Mouse (Mus musculus) midbrain, embryonic 13.5 days (tissue): ENCODE data around the gene Zbp1. TPM values are rescaled to one million over a fixed set of nuclear protein-coding genes. Genes with fewer than 3 reads are reported as not detected.
A peak's percentile ranks its signal among the peaks of the same experiment; 100 is the strongest.

Source experiments
- ATAC-seq: fragments of 200-750 bp; cut with Nextera tagmentation; 2 replicates; pipeline ENCODE4 v1.8.0; 2017; ENCODE audit warnings: mild to moderate bottlenecking, moderate TSS enrichment, moderate library complexity
- H3K27ac ChIP-seq: fragments of 300-500 bp; sonication (generic); 2 replicates; pipeline ENCODE4 v1.5.1; 2015; ENCODE audit warnings: inconsistent platforms, mild to moderate bottlenecking, moderate library complexity
- H3K27me3 ChIP-seq: fragments of 300-500 bp; sonication (generic); 2 replicates; pipeline ENCODE4 v1.6.1; 2015; ENCODE audit warnings: mild to moderate bottlenecking, inconsistent platforms
- H3K36me3 ChIP-seq: fragments of 300-500 bp; sonication (generic); 2 replicates; pipeline ENCODE4 v1.6.1; 2015; ENCODE audit warnings: mild to moderate bottlenecking, inconsistent platforms
- H3K4me1 ChIP-seq: fragments of 300-500 bp; sonication (generic); replicated peaks from 2 replicates; pipeline ENCODE4 v1.6.1; 2015; ENCODE audit warnings: inconsistent platforms
- H3K4me2 ChIP-seq: fragments of 300-500 bp; sonication (generic); replicated peaks from 2 replicates; pipeline ENCODE4 v1.6.1; 2015; ENCODE audit warnings: moderate library complexity, mild to moderate bottlenecking, inconsistent platforms
- H3K4me3 ChIP-seq: fragments of 300-500 bp; sonication (generic); replicated peaks from 2 replicates; pipeline ENCODE4 v1.5.1; 2015; ENCODE audit warnings: mild to moderate bottlenecking, inconsistent platforms
- H3K9ac ChIP-seq: fragments of 300-500 bp; sonication (generic); replicated peaks from 2 replicates; pipeline ENCODE4 v1.6.1; 2015; ENCODE audit warnings: mild to moderate bottlenecking, inconsistent platforms
- H3K9me3 ChIP-seq: fragments of 300-500 bp; sonication (generic); 2 replicates; pipeline ENCODE4 v1.6.1; 2016; ENCODE audit warnings: mild to moderate bottlenecking, inconsistent platforms
- WGBS: fragments of 180-500 bp; shearing (Covaris S2); methylation state at CpG from one replicate; pipeline ENCODE4 v1.1.7; 2015; 5-methylcytosine and 5-hydroxymethylcytosine counted together
- polyA plus RNA-seq: library from polyadenylated mRNA; unstranded; fragments of >200 nt; fragmentation: Nextera tagmentation; extraction: Ambion mirVana; gene quantifications from 2 replicates; pipeline ENCODE4 v1.2.1, GENCODE M21; 2015

Gene Zbp1
- polyA plus RNA-seq, 1 experiment from 2014 or later: 0.50 TPM

GRCm38 (mm10) chr2:173244108-173244507 lies 25.4 kb upstream of the Zbp1 start:
- no peaks in the 10 kb centered on the region for H3K9me3 ChIP-seq
- no peaks in the 10 kb centered on the region for H3K36me3 ChIP-seq
- H3K4me3 ChIP-seq: no peak overlapping the region
- WGBS: 80% methylated on average over 3 of the region's 3 CpGs
- no peak overlapping the region for H3K4me2 ChIP-seq
- no peak for ATAC-seq
- H3K9ac ChIP-seq: no peak overlapping the region
- H3K27ac ChIP-seq: no peak overlapping the region
- 0 out of 2 replicates have a peak, but pooled peaks cover 11% of the 10 kb centered on the region for H3K27me3 ChIP-seq
- H3K4me1 ChIP-seq: peaks cover 83% of the 10 kb centered on the region

GRCm38 (mm10) chr2:173243616-173244015 lies 24.9 kb upstream of the Zbp1 start:
- Histone ChIP-seq H3K4me1 (peaks cover 85% of the 10 kb centered on the region), H3K9ac (no peak overlapping the region), H3K4me2 (no peak overlapping the region), H3K4me3 (no peak overlapping the region), H3K36me3 (no peaks in the 10 kb centered on the region), H3K27me3 (0 out of 2 replicates have a peak, but pooled peaks cover 11% of the 10 kb centered on the region), H3K9me3 (no peaks in the 10 kb centered on the region), H3K27ac (no peak overlapping the region)
- WGBS: 77% methylated on average over 9 of the region's 9 CpGs
- no peak for ATAC-seq

GRCm38 (mm10) chr2:173242874-173243273 lies 24.2 kb upstream of the Zbp1 start:
- Histone ChIP-seq H3K36me3 (no peaks in the 10 kb centered on the region), H3K27me3 (0 out of 2 replicates have a peak, but pooled peaks cover 8% of the 10 kb centered on the region), H3K9ac (0 out of 2 replicates have a peak overlapping the region, but pooled peaks have one; percentile 39), H3K4me3 (no peak overlapping the region), H3K9me3 (no peaks in the 10 kb centered on the region), H3K4me2 (no peak overlapping the region), H3K27ac (0 out of 2 replicates have a peak overlapping the region, but pooled peaks have one; percentile 25), H3K4me1 (peaks cover 86% of the 10 kb centered on the region)
- 7% methylated on average over 12 of the region's 12 CpGs for WGBS
- ATAC-seq: peak; percentile 76

GRCm38 (mm10) chr2:173240738-173241137 lies 22.0 kb upstream of the Zbp1 start:
- H3K4me1 ChIP-seq: peaks cover 86% of the 10 kb centered on the region
- no peak overlapping the region; the same call in 1 of the 2 replicates for H3K9ac ChIP-seq
- H3K27me3 ChIP-seq: 0 out of 2 replicates have a peak, but pooled peaks cover 6% of the 10 kb centered on the region
- H3K4me3 ChIP-seq: no peak overlapping the region
- no peaks in the 10 kb centered on the region for H3K36me3 ChIP-seq
- H3K9me3 ChIP-seq: no peaks in the 10 kb centered on the region
- WGBS: 22% methylated on average over 9 of the region's 9 CpGs
- H3K4me2 ChIP-seq: no peak overlapping the region
- ATAC-seq: no peak
- H3K27ac ChIP-seq: no peak overlapping the region

- H3K27me3 ChIP-seq: no peaks in the 10 kb centered on the region
- no peaks in the 10 kb centered on the region for H3K9me3 ChIP-seq
- H3K4me3 ChIP-seq: no peak overlapping the region
- H3K9ac ChIP-seq: peak overlapping the region; percentile 53
- peak; percentile 72 for ATAC-seq
- peaks cover 3% of the 10 kb centered on the region; the same call in 1 of the 2 replicates for H3K36me3 ChIP-seq
- peaks cover 97% of the 10 kb centered on the region for H3K4me1 ChIP-seq
- 2% methylated on average over 14 of the region's 14 CpGs for WGBS
- peak overlapping the region; percentile 36 for H3K4me2 ChIP-seq
- H3K27ac ChIP-seq: peak overlapping the region; percentile 82
Measured at GRCm38 (mm10) chr2:173238522-173238921, 19.8 kb upstream of the Zbp1 start.

GRCm38 (mm10) chr2:173235435-173236332 lies 17.0 kb upstream of the Zbp1 start:
- ATAC-seq: no peak
- WGBS: 53% methylated on average over 8 of the region's 8 CpGs
- peak overlapping the region; percentile 65 for H3K27ac ChIP-seq
- H3K4me1 ChIP-seq: peaks cover 86% of the 10 kb centered on the region
- peaks cover 30% of the 10 kb centered on the region for H3K36me3 ChIP-seq
- no peak overlapping the region for H3K9ac ChIP-seq
- H3K4me3 ChIP-seq: no peak overlapping the region
- no peaks in the 10 kb centered on the region for H3K9me3 ChIP-seq
- no peaks in the 10 kb centered on the region for H3K27me3 ChIP-seq
- H3K4me2 ChIP-seq: no peak overlapping the region

- Histone ChIP-seq H3K36me3 (peaks cover 45% of the 10 kb centered on the region), H3K9me3 (no peaks in the 10 kb centered on the region), H3K4me2 (no peak overlapping the region), H3K9ac (no peak overlapping the region), H3K27ac (no peak overlapping the region), H3K27me3 (no peaks in the 10 kb centered on the region), H3K4me1 (peaks cover 64% of the 10 kb centered on the region), H3K4me3 (no peak overlapping the region)
- 80% methylated on average over 8 of the region's 8 CpGs for WGBS
- ATAC-seq: no peak
Measured at GRCm38 (mm10) chr2:173232766-173233099, 14.0 kb upstream of the Zbp1 start.

- no peak for ATAC-seq
- no peak overlapping the region for H3K4me2 ChIP-seq
- 81% methylated on average over 22 of the region's 22 CpGs for WGBS
- H3K27ac ChIP-seq: no peak overlapping the region
- H3K4me1 ChIP-seq: peaks cover 59% of the 10 kb centered on the region
- no peaks in the 10 kb centered on the region for H3K27me3 ChIP-seq
- no peak overlapping the region for H3K9ac ChIP-seq
- peaks cover 48% of the 10 kb centered on the region for H3K36me3 ChIP-seq
- H3K4me3 ChIP-seq: no peak overlapping the region
- H3K9me3 ChIP-seq: no peaks in the 10 kb centered on the region
Measured at GRCm38 (mm10) chr2:173232065-173232765, 13.5 kb upstream of the Zbp1 start.

- ATAC-seq: peak; percentile 83
- no peak overlapping the region for H3K9ac ChIP-seq
- no peaks in the 10 kb centered on the region for H3K27me3 ChIP-seq
- H3K9me3 ChIP-seq: no peaks in the 10 kb centered on the region
- 4% methylated on average over 10 of the region's 10 CpGs for WGBS
- H3K4me3 ChIP-seq: no peak overlapping the region
- peaks cover 66% of the 10 kb centered on the region for H3K36me3 ChIP-seq
- peak overlapping the region; percentile 33; the same call in 1 of the 2 replicates for H3K4me2 ChIP-seq
- 0 out of 2 replicates have a peak overlapping the region, but pooled peaks have one; percentile 48 for H3K27ac ChIP-seq
- peaks cover 34% of the 10 kb centered on the region for H3K4me1 ChIP-seq
Measured at GRCm38 (mm10) chr2:173229578-173230224, 11.0 kb upstream of the Zbp1 start.

GRCm38 (mm10) chr2:173228567-173228966 lies 9.8 kb upstream of the Zbp1 start:
- H3K4me3 ChIP-seq: no peak overlapping the region
- ATAC-seq: no peak
- H3K27ac ChIP-seq: no peak overlapping the region
- no peaks in the 10 kb centered on the region for H3K27me3 ChIP-seq
- WGBS: 95% methylated on average over 8 of the region's 8 CpGs
- no peak overlapping the region for H3K4me2 ChIP-seq
- peaks cover 63% of the 10 kb centered on the region for H3K36me3 ChIP-seq
- peaks cover 24% of the 10 kb centered on the region for H3K4me1 ChIP-seq
- no peaks in the 10 kb centered on the region for H3K9me3 ChIP-seq
- H3K9ac ChIP-seq: no peak overlapping the region

GRCm38 (mm10) chr2:173226792-173227191 lies 8.1 kb upstream of the Zbp1 start:
- Histone ChIP-seq H3K27ac (no peak overlapping the region), H3K9ac (no peak overlapping the region), H3K4me3 (no peak overlapping the region), H3K4me1 (peaks cover 10% of the 10 kb centered on the region), H3K9me3 (no peaks in the 10 kb centered on the region), H3K27me3 (no peaks in the 10 kb centered on the region), H3K4me2 (no peak overlapping the region), H3K36me3 (peaks cover 46% of the 10 kb centered on the region)
- no peak for ATAC-seq
- 93% methylated on average over 8 of the region's 8 CpGs for WGBS
